Comparison of ENCODE assay signal across 8 mouse cellular contexts in genomic region chr19:38223905-38224684, GRCm38 (mm10). TPM values are rescaled to one million over a fixed set of nuclear protein-coding genes. Genes with fewer than 3 reads are reported as not detected.
DNase-seq lines count a peak whose midpoint lies in the region; ATAC-seq lines count a peak whose summit lies in the region.

Fra10ac1 (minus strand) TSS chr19:38224156.

- peak; percentile 92 for ATAC-seq in erythroblast, adult 5-6 weeks (replicated peaks; ENCODE audit: low FRiP score, poor library complexity, severe bottlenecking)
- peak; percentile 90 for ATAC-seq in heart, embryonic 11.5 days (replicated peaks; ENCODE audit: insufficient number of reproducible peaks, low FRiP score, low TSS enrichment)
- ATAC-seq in kidney, embryonic 16.5 days (ENCODE audit: low FRiP score, low TSS enrichment): peak; percentile 99
- ATAC-seq in liver, embryonic 11.5 days (replicated peaks; ENCODE audit: low FRiP score): peak; percentile 96
- peak; percentile 95 for ATAC-seq in stomach, embryonic 14.5 days (ENCODE audit: insufficient number of reproducible peaks, insufficient read depth, low FRiP score, low read depth)

- no peaks in the 10 kb centered on the region for H3K36me3 ChIP-seq in heart, embryonic 11.5 days (ENCODE audit: control insufficient read depth, insufficient read depth, low read length)
- H3K36me3 ChIP-seq in kidney, embryonic 16.5 days (ENCODE audit: insufficient read depth, low read length): no peaks in the 10 kb centered on the region
- H3K36me3 ChIP-seq in liver, embryonic 11.5 days (ENCODE audit: control insufficient read depth, insufficient read depth, low read length): no peaks in the 10 kb centered on the region
- H3K36me3 ChIP-seq in stomach, embryonic 14.5 days (ENCODE audit: control insufficient read depth, insufficient read depth, low read length): no peaks in the 10 kb centered on the region

- H3K27me3 ChIP-seq in heart, embryonic 11.5 days (ENCODE audit: control insufficient read depth, insufficient read depth, low read length): no peaks in the 10 kb centered on the region
- no peaks in the 10 kb centered on the region for H3K27me3 ChIP-seq in kidney, embryonic 16.5 days (ENCODE audit: insufficient read depth, low read length)
- no peaks in the 10 kb centered on the region for H3K27me3 ChIP-seq in liver, embryonic 11.5 days (replicated peaks; ENCODE audit: control insufficient read depth, insufficient read depth, low read length)
- no peaks in the 10 kb centered on the region for H3K27me3 ChIP-seq in stomach, embryonic 14.5 days (ENCODE audit: control insufficient read depth, insufficient read depth, low read length)

- DNase-seq in B cell, adult 2 months: peak; percentile 92 to 93
- peak; percentile 98 for DNase-seq in brain, adult 2 months (ENCODE audit: low read depth, low spot score)
- peak; percentile 89 for DNase-seq in liver, embryonic 11.5 days (ENCODE audit: low spot score)
- DNase-seq in naive thymus-derived CD4-positive, alpha-beta T cell, adult 2 months (ENCODE audit: low read depth): peak; percentile 93

- H3K4me1 ChIP-seq in heart, embryonic 11.5 days (ENCODE audit: control insufficient read depth, insufficient read depth, low read length): peaks cover 5% of the 10 kb centered on the region; the same call in 1 of the 2 replicates
- peaks cover 14% of the 10 kb centered on the region; the same call in 1 of the 2 replicates for H3K4me1 ChIP-seq in kidney, embryonic 16.5 days (ENCODE audit: insufficient read depth, low read length)
- peaks cover 6% of the 10 kb centered on the region for H3K4me1 ChIP-seq in liver, embryonic 11.5 days (replicated peaks; ENCODE audit: control insufficient read depth, insufficient read depth, low read length)
- 0 out of 2 replicates have a peak, but pooled peaks cover 4% of the 10 kb centered on the region for H3K4me1 ChIP-seq in stomach, embryonic 14.5 days (ENCODE audit: control insufficient read depth, insufficient read depth, low read length)

- H3K27ac ChIP-seq in heart, embryonic 11.5 days (ENCODE audit: low read depth, low read length): peak within 1 kb of the TSS; percentile 79
- peak within 1 kb of the TSS; percentile 94 for H3K27ac ChIP-seq in kidney, embryonic 16.5 days (ENCODE audit: low read length)
- peak within 1 kb of the TSS; percentile 72 for H3K27ac ChIP-seq in liver, embryonic 11.5 days (ENCODE audit: low read depth, low read length)
- H3K27ac ChIP-seq in stomach, embryonic 14.5 days (ENCODE audit: low read length): peak within 1 kb of the TSS; percentile 76

- H3K9ac ChIP-seq in heart, embryonic 11.5 days (ENCODE audit: low read depth, low read length): peak within 1 kb of the TSS; percentile 78
- H3K9ac ChIP-seq in kidney, embryonic 16.5 days (replicated peaks; ENCODE audit: low read length): peak within 1 kb of the TSS; percentile 85
- H3K9ac ChIP-seq in liver, embryonic 11.5 days (ENCODE audit: low read depth, low read length): peak within 1 kb of the TSS; percentile 84
- peak within 1 kb of the TSS; percentile 64 for H3K9ac ChIP-seq in stomach, embryonic 14.5 days (replicated peaks; ENCODE audit: low read depth, low read length)

- no peaks in the 10 kb centered on the region for H3K9me3 ChIP-seq in heart, embryonic 11.5 days (replicated peaks; ENCODE audit: control insufficient read depth, low read length)
- H3K9me3 ChIP-seq in kidney, embryonic 16.5 days (ENCODE audit: low read length): peaks cover 4% of the 10 kb centered on the region; the same call in 1 of the 2 replicates
- 0 out of 2 replicates have a peak, but pooled peaks cover 2% of the 10 kb centered on the region for H3K9me3 ChIP-seq in liver, embryonic 11.5 days (ENCODE audit: control insufficient read depth, low read length)
- no peaks in the 10 kb centered on the region for H3K9me3 ChIP-seq in stomach, embryonic 14.5 days (ENCODE audit: control insufficient read depth, low read depth, low read length)

- under 1% methylated on average over 49 of the region's 49 CpGs for WGBS in heart, embryonic 11.5 days (ENCODE audit: insufficient replicate concordance)
- WGBS in kidney, embryonic 16.5 days: under 1% methylated on average over 48 of the region's 49 CpGs
- WGBS in liver, embryonic 11.5 days: under 1% methylated on average over 49 of the region's 49 CpGs
- WGBS in stomach, embryonic 14.5 days: under 1% methylated on average over 49 of the region's 49 CpGs

- H3K4me3 ChIP-seq in heart, embryonic 11.5 days (ENCODE audit: low read depth, low read length): peak within 1 kb of the TSS; percentile 72
- peak within 1 kb of the TSS; percentile 81 for H3K4me3 ChIP-seq in kidney, embryonic 16.5 days (ENCODE audit: low read length)
- peak within 1 kb of the TSS; percentile 82 for H3K4me3 ChIP-seq in liver, embryonic 11.5 days (ENCODE audit: low read depth, low read length)
- peak within 1 kb of the TSS; percentile 78 for H3K4me3 ChIP-seq in stomach, embryonic 14.5 days (ENCODE audit: low read depth, low read length)

- H3K4me2 ChIP-seq in heart, embryonic 11.5 days: peak within 1 kb of the TSS; percentile 86
- peak within 1 kb of the TSS; percentile 80 for H3K4me2 ChIP-seq in kidney, embryonic 16.5 days (replicated peaks; ENCODE audit: low read depth, low read length)
- H3K4me2 ChIP-seq in liver, embryonic 11.5 days: peak within 1 kb of the TSS; percentile 75
- H3K4me2 ChIP-seq in stomach, embryonic 14.5 days (replicated peaks; ENCODE audit: low read depth, low read length): peak within 1 kb of the TSS; percentile 59

RNA-seq across cellular contexts. Expression of gene Fra10ac1, which starts in this region (rescaled TPM):
- total RNA-seq in erythroblast, adult 5-6 weeks (2015; ENCODE audit: low replicate concordance): 6.3 and 7.3 TPM in 2 replicates
- total RNA-seq in erythroblast, adult 5-6 weeks (2017; ENCODE audit: low replicate concordance): 4.5 and 6.1 TPM in 2 replicates
- 27.6 and 32.1 TPM in 2 replicates for polyA plus RNA-seq in heart, embryonic 11.5 days (2014; fragmentation: Nextera tagmentation; extraction: Ambion mirVana)
- polyA plus RNA-seq in kidney, embryonic 16.5 days (2015; fragmentation: Nextera tagmentation; extraction: Ambion mirVana): 37.2 and 39.6 TPM in 2 replicates
- polyA plus RNA-seq in liver, embryonic 11.5 days (2014; fragmentation: Nextera tagmentation; extraction: Ambion mirVana): 35.0 and 35.9 TPM in 2 replicates
- 32.2 and 36.7 TPM in 2 replicates for polyA plus RNA-seq in stomach, embryonic 14.5 days (2014; fragmentation: Nextera tagmentation; extraction: Ambion mirVana)

Comparison
In these comparisons a context has a peak if more than half of its experiments do, and no peak if none do; other contexts are left out.
1. Peak in every context shown above with its lines: DNase-seq, ATAC-seq, H3K4me3 ChIP-seq and H3K27ac ChIP-seq.